Mouse (Mus musculus): Measurements from ENCODE around the gene Cyp1a1. TPM values are rescaled to one million over a fixed set of nuclear protein-coding genes. Genes with fewer than 3 reads are reported as not detected.

Gene Cyp1a1
- total and polyA plus RNA-seq, 2 experiments: 1.0 TPM

DNA sequence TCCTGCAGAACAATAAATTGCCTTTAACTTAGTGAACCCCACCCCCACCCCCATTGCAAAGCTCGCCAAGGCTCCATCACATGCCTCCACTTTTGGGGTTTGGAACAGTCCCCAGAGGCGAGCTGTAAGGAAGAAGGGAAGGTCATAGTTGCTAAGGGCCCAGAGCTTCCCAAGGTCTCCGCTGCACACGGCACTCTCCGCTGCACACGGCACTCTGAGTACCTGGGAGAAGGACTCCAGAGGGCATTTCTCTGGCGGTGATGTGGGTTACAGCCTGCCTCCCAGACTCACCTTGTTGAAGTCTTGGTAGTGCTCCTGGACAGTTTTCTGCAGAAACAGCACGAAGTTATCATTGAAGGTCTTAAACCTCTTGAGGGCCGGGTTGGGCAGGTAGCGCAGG, 6.3 kb upstream of the Cyp1a1 start:
- Histone ChIP-seq H3K27me3 (ENCODE audit: control insufficient read depth, insufficient read depth, low read length) (no peaks in the 10 kb centered on the region), H3K79me2 (ENCODE audit: control insufficient read depth, insufficient read depth, low read length) (no peaks in the 10 kb centered on the region; the same call in 1 of the 2 replicates), H3K4me3 (ENCODE audit: insufficient read depth, low read depth, low read length) (peak overlapping the region; percentile 49), H3K9ac (ENCODE audit: low read depth, low read length) (peak overlapping the region; percentile 73; the same call in 1 of the 2 replicates), H3K36me3 (ENCODE audit: control insufficient read depth, insufficient read depth, low read length) (peaks cover 15% of the 10 kb centered on the region), H3K27ac (replicated peaks; ENCODE audit: insufficient read depth, low read depth, low read length) (peak overlapping the region; percentile 4; the same call in 1 of the 2 replicates), H3K4me1 (ENCODE audit: control insufficient read depth, insufficient read depth, low read length) (peaks cover 15% of the 10 kb centered on the region; the same call in 1 of the 2 replicates)
- WGBS: 78% methylated on average over 10 of the region's 10 CpGs
- TF ChIP-seq CTCF (IDR thresholded peaks at IDR 0.05; ENCODE audit: low read depth, low read length) (no peak), POLR2A (IDR thresholded peaks at IDR 0.05; ENCODE audit: extremely low read depth, insufficient read depth, low read length) (no peak)
- DNase-seq (ENCODE audit: extremely low read depth, low read depth, low spot score): no peak

GRCm38 (mm10) chr9:57683520-57683919, 4.2 kb upstream of the Cyp1a1 start, which contains the start of gene Cyp1a2:
Gene Cyp1a2 (minus strand): TSS chr9:57683703.
- Histone ChIP-seq H3K9ac (ENCODE audit: low read depth, low read length) (peak within 1 kb of the TSS; percentile 73), H3K4me1 (ENCODE audit: control insufficient read depth, insufficient read depth, low read length) (peaks cover 29% of the 10 kb centered on the region), H3K27ac (replicated peaks; ENCODE audit: insufficient read depth, low read depth, low read length) (peak within 1 kb of the TSS; percentile 79), H3K27me3 (ENCODE audit: control insufficient read depth, insufficient read depth, low read length) (no peaks in the 10 kb centered on the region), H3K36me3 (ENCODE audit: control insufficient read depth, insufficient read depth, low read length) (peaks cover 11% of the 10 kb centered on the region), H3K4me3 (ENCODE audit: insufficient read depth, low read depth, low read length) (peak within 1 kb of the TSS; percentile 52), H3K79me2 (ENCODE audit: control insufficient read depth, insufficient read depth, low read length) (no peaks in the 10 kb centered on the region; the same call in 1 of the 2 replicates)
- DNase-seq (ENCODE audit: extremely low read depth, low read depth, low spot score): peak; percentile 89
- WGBS: 30% methylated on average over 5 of the region's 5 CpGs
- peak; percentile 42; the same call in 1 of the 2 replicates for TF ChIP-seq POLR2A (IDR thresholded peaks at IDR 0.05; ENCODE audit: extremely low read depth, insufficient read depth, low read length)
- no peak for TF ChIP-seq CTCF (IDR thresholded peaks at IDR 0.05; ENCODE audit: low read depth, low read length)

DNA sequence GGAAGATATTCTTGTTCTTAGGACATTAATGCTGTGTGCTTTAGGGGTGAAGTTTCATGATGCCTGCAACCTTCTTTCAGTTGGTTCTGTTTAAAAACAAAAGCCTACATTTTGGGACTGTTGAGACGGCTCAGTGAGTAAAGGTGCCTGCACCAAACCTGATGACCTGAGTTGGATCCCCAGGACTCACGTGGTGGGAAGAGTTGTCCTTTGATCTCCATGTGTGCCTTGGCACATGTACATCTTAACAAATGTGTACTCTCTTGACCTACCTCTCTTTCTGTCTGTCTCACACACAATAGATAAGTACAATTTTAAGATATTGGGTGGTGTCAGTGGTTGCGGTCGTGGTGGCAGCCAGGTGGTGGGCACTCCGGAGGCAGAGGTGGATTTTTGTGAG, 1.7 kb upstream of the Cyp1a1 start:
- H3K27me3 ChIP-seq (ENCODE audit: control insufficient read depth, insufficient read depth, low read length): no peaks in the 10 kb centered on the region
- H3K79me2 ChIP-seq (ENCODE audit: control insufficient read depth, insufficient read depth, low read length): no peaks in the 10 kb centered on the region; the same call in 1 of the 2 replicates
- 32% methylated on average over 5 of the region's 5 CpGs for WGBS
- peak overlapping the region; percentile 67 for H3K27ac ChIP-seq (replicated peaks; ENCODE audit: insufficient read depth, low read depth, low read length)
- no peak overlapping the region for H3K9ac ChIP-seq (ENCODE audit: low read depth, low read length)
- no peak overlapping the region for H3K4me3 ChIP-seq (ENCODE audit: insufficient read depth, low read depth, low read length)
- peaks cover 32% of the 10 kb centered on the region for H3K4me1 ChIP-seq (ENCODE audit: control insufficient read depth, insufficient read depth, low read length)
- peak; percentile 97 for DNase-seq (ENCODE audit: extremely low read depth, low read depth, low spot score)
- TF ChIP-seq CTCF (IDR thresholded peaks at IDR 0.05; ENCODE audit: low read depth, low read length) (no peak), POLR2A (IDR thresholded peaks at IDR 0.05; ENCODE audit: extremely low read depth, insufficient read depth, low read length) (no peak)
- 0 out of 2 replicates have a peak, but pooled peaks cover 1% of the 10 kb centered on the region for H3K36me3 ChIP-seq (ENCODE audit: control insufficient read depth, insufficient read depth, low read length)

DNA sequence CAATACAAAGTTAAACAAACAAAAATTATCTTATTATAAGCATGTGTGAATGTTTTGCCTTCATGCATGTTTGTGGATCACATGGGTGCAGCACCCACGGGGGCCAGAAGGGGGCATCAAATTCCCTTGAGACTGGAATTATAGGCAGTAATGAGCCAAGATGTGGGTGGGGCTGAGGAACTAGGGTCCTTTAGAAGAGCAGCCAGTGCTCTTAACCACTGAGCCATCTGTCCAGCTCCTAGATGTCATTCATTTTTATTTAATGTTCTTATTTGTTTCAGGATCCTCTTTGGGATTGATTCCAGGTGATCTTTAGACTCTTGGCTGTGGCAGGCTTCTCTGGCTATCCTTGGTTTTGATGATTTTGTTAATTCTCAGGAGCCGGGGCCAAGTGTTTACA, 430 bp downstream of the Cyp1a1 start:
- Histone ChIP-seq H3K36me3 (ENCODE audit: control insufficient read depth, insufficient read depth, low read length) (no peaks in the 10 kb centered on the region), H3K27me3 (ENCODE audit: control insufficient read depth, insufficient read depth, low read length) (no peaks in the 10 kb centered on the region), H3K9ac (ENCODE audit: low read depth, low read length) (no peak overlapping the region), H3K27ac (replicated peaks; ENCODE audit: insufficient read depth, low read depth, low read length) (peak overlapping the region; percentile 57), H3K4me1 (ENCODE audit: control insufficient read depth, insufficient read depth, low read length) (peaks cover 26% of the 10 kb centered on the region), H3K4me3 (ENCODE audit: insufficient read depth, low read depth, low read length) (no peak overlapping the region), H3K79me2 (ENCODE audit: control insufficient read depth, insufficient read depth, low read length) (no peaks in the 10 kb centered on the region)
- DNase-seq (ENCODE audit: extremely low read depth, low read depth, low spot score): peak; percentile 86
- WGBS: 19% methylated on average over 2 of the region's 2 CpGs
- TF ChIP-seq CTCF (IDR thresholded peaks at IDR 0.05; ENCODE audit: low read depth, low read length) (peak; percentile 57; the same call in 1 of the 2 replicates), POLR2A (IDR thresholded peaks at IDR 0.05; ENCODE audit: extremely low read depth, insufficient read depth, low read length) (no peak)

DNA sequence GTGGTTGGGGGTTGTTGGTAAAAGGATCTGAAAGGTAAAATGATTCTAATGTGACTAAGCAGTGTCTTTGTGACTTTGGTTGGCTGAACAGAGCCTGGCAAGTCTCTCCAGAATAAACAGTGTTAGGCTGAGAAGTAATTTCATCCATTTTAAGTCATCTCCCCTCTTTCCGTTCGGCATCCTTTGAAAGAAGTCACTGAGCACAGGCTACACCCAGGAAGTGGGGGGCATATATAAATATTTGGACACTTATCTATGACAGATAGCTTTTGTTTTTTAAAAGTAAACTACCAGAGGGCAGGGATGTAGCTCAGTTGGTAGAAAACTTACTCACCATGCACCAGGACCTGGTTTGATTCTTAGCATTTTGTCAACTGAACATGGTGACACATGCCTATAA, 878 bp downstream of the Cyp1a1 start:
- Histone ChIP-seq H3K27me3 (ENCODE audit: control insufficient read depth, insufficient read depth, low read length) (no peaks in the 10 kb centered on the region), H3K4me3 (ENCODE audit: insufficient read depth, low read depth, low read length) (no peak overlapping the region), H3K36me3 (ENCODE audit: control insufficient read depth, insufficient read depth, low read length) (no peaks in the 10 kb centered on the region), H3K9ac (ENCODE audit: low read depth, low read length) (no peak overlapping the region), H3K4me1 (ENCODE audit: control insufficient read depth, insufficient read depth, low read length) (peaks cover 26% of the 10 kb centered on the region), H3K79me2 (ENCODE audit: control insufficient read depth, insufficient read depth, low read length) (no peaks in the 10 kb centered on the region), H3K27ac (replicated peaks; ENCODE audit: insufficient read depth, low read depth, low read length) (no peak overlapping the region; the same call in 1 of the 2 replicates)
- TF ChIP-seq CTCF (IDR thresholded peaks at IDR 0.05; ENCODE audit: low read depth, low read length): no peak
- no peak for TF ChIP-seq POLR2A (IDR thresholded peaks at IDR 0.05; ENCODE audit: extremely low read depth, insufficient read depth, low read length)
- 65% methylated on average over 2 of the region's 2 CpGs for WGBS
- no peak for DNase-seq (ENCODE audit: extremely low read depth, low read depth, low spot score)

DNA sequence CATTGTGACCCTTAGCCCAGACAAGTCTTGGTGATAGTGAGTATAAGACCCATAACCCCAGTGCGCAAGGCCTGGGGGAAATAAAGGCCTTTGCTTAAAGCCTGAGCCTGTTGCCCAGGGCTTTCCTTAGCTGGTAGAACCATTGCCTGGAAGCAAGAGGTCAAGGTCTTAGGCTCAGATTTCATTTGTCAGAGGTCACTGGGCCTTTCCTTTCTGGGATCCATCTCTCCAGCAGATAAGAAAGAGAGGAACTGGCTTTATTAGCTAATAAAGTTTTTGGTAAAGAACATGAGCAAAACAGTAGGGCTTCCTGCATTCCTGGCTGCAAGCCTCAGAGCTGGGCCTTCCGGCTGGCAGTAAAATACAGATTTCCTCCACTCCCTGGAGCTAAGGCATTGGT, 6.4 kb downstream of the Cyp1a1 start:
- Histone ChIP-seq H3K9ac (ENCODE audit: low read depth, low read length) (no peak overlapping the region), H3K4me1 (ENCODE audit: control insufficient read depth, insufficient read depth, low read length) (peaks cover 7% of the 10 kb centered on the region), H3K27ac (replicated peaks; ENCODE audit: insufficient read depth, low read depth, low read length) (0 out of 2 replicates have a peak overlapping the region, but pooled peaks have one; percentile 10), H3K4me3 (ENCODE audit: insufficient read depth, low read depth, low read length) (no peak overlapping the region), H3K27me3 (ENCODE audit: control insufficient read depth, insufficient read depth, low read length) (no peaks in the 10 kb centered on the region), H3K36me3 (ENCODE audit: control insufficient read depth, insufficient read depth, low read length) (no peaks in the 10 kb centered on the region), H3K79me2 (ENCODE audit: control insufficient read depth, insufficient read depth, low read length) (no peaks in the 10 kb centered on the region)
- peak; percentile 60 for DNase-seq (ENCODE audit: extremely low read depth, low read depth, low spot score)
- WGBS: 67% methylated on average over 2 of the region's 2 CpGs
- TF ChIP-seq CTCF (IDR thresholded peaks at IDR 0.05; ENCODE audit: low read depth, low read length) (no peak), POLR2A (IDR thresholded peaks at IDR 0.05; ENCODE audit: extremely low read depth, insufficient read depth, low read length) (no peak)
